Mouse (Mus musculus): Measurements from ENCODE around the gene Rcvrn. TPM values are rescaled to one million over a fixed set of nuclear protein-coding genes. Genes with fewer than 3 reads are reported as not detected.

The Rcvrn gene
- total RNA-seq, 1 experiment from 2014 or later, result not detected

DNA sequence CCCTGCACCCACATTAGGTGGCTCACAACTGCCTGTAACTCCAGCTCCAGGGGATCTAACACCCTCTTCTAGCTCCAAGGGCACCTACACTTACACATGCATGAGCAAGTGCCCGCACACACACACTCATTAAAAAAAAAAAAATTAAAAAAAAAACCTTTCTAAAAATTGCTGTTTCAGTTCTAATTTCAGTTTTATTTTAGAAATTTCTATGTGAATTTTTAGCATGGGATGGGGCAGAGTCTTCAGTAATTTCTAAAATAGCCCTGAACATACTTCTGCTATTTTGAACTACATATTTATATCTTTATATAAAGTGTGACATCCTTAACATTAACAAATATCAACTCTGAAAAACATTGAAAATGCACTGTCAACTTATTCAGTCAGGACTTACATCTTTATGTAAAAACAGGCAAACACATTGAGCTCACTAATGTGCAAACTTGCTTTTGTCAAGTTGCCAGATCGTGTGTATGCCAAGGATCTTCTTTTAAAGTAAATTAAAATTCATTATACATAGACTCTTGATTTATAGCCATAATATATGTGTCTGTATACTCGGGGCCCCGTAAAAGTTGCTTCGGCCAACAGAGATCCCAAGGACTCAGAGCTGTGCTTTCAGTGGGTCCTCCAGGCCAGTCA lies 43.8 kb downstream of the Rcvrn start:
- ATAC-seq (replicated peaks; ENCODE audit: low read depth, poor library complexity, severe bottlenecking), result no peak

DNA sequence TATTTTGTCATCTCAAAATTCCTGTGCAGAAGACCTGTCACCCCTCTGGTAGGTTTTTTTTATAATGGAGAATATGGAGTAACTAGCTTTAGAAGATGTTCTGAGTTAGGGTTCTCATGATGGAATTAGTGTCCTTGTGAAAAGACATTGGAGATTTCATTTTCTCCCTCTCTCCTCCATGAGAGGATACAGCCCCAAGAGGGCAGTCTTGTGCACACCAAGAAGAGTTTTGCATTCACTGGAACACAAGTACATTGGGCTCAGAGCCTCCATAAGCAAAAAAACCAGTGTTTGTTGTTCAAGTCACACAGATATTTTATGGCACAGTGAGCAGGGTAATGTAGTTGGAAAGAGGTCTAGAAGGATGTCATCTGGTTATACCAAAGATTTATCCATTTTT lies 46.4 kb downstream of the Rcvrn start:
- ATAC-seq (replicated peaks; ENCODE audit: low read depth, poor library complexity, severe bottlenecking), result no peak

Other genes with a start within 250 kb of the Rcvrn start
- 0.92 and 3.2 TPM in 2 replicates for gene Gas7, start 239.9 kb upstream of the Rcvrn start, total RNA-seq (2017)
- gene Glp2r, start 75.8 kb downstream of the Rcvrn start, total RNA-seq (2017), result not detected in 2 replicates
- not detected in 2 replicates for gene Gsg1l2, start 79.3 kb downstream of the Rcvrn start, total RNA-seq (2017)
- not detected in 2 replicates for gene Dhrs7c, start 102.9 kb downstream of the Rcvrn start, total RNA-seq (2017)
- not detected in 2 replicates for gene Usp43, start 226.8 kb downstream of the Rcvrn start, total RNA-seq (2017)